Mouse (Mus musculus) spleen, postnatal 10 days (tissue): ENCODE measurements around the gene Igsf21.

ENCODE experiments used
- DNase-seq, 2 experiments: peaks; one replicate each; pipeline ENCODE4 v3.0.0; 2021 to 2022; ENCODE audit warnings: low spot score in 2 of 2

The Igsf21 gene

GRCm38 (mm10) chr4:140143884-140144525, 102.6 kb downstream of the Igsf21 start:
- DNase-seq: no peak

DNA sequence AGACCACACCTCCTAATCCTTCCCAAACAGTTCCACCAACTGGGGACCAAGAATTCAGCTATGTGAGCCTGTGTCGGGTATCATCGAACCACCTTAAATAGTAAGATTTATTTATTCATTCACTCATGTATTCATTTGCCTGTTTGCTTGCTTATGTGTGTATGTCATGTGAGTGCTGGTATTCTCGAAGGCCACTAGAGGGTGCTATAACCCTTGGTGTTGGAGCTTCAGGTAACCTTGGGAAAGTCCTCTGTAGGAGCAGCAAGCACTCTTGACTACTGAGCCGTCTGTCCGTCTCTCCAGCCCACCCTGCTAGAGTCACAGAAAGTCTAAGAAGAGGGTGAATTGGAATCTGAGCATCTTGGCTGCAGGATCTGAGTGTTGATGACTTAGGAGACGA, 103.4 kb downstream of the Igsf21 start:
- DNase-seq: no peak

DNA sequence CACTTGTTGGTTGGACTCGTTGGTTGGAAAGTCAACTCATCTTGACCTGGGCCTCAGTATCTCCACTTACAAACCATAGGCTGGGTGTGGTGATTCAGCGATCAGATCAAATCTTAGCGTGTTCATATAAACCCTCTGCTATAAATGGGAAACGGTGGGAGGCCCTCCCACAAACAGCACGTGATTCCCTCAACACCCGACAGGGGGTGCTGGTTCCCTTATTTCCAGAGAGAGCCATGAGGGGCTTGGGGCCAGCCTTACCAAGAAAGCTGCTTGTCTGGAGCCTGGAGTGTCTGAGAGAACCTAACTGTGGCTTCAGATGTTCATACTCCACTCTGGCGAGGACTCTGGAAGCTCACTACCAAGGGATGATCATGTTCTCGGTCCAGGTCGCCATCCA, 106.1 kb downstream of the Igsf21 start:
- DNase-seq: no peak

DNA sequence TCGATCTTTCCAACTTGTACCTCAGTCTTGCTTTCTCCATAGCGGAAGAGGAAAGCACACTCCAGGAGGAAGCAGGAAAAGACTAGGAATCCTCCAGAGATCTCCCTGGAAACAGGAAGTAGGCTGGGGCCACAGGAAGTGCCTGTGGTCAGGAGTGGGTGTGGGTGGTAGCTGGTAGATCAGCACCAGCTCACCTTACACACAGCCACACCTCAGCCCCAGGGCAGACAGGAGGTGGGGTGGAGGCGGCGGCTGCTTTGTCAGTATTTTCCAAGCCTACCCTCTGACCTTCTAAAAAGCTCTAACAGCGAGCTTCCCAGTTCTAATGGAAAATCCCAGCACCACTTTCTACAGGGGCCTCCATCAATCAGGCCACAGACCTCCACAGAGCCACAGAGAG, 107.7 kb downstream of the Igsf21 start:
- DNase-seq: no peak

DNA sequence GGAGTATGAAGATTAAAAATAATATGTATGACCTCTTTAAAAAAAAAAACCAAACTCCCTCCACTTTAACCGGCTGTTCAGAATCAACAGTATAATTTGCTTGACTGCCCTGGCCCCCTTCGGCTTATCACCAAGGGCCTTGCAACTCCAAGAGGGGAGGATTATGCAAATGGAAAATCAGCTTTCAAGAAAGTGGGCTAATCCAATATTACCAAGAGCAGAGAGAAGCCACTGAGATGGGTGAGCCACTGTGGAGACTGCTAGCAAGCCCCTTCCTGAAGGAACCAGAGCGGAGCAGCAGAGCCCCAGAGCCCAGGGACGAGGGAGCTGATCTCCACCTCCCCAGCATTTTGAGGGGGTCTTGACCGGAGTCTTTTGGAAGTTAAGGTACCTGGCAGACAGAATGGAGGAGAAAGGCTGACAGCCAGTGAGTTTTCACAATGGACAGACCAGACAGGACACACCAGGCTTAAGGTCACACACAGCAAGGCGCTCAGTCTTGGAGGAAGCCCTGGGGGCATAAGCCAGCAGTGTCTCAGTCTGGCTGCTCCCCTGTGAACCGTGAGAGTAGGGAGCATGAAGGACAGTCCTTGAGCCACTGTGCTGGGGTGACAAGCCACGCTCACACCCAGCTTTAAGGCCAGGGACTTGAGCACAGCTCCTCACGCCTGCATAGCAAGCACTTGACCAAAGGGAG, 114.8 kb downstream of the Igsf21 start:
- DNase-seq: no peak

- no peak for DNase-seq
Measured at GRCm38 (mm10) chr4:140131201-140131600, 115.4 kb downstream of the Igsf21 start.

DNA sequence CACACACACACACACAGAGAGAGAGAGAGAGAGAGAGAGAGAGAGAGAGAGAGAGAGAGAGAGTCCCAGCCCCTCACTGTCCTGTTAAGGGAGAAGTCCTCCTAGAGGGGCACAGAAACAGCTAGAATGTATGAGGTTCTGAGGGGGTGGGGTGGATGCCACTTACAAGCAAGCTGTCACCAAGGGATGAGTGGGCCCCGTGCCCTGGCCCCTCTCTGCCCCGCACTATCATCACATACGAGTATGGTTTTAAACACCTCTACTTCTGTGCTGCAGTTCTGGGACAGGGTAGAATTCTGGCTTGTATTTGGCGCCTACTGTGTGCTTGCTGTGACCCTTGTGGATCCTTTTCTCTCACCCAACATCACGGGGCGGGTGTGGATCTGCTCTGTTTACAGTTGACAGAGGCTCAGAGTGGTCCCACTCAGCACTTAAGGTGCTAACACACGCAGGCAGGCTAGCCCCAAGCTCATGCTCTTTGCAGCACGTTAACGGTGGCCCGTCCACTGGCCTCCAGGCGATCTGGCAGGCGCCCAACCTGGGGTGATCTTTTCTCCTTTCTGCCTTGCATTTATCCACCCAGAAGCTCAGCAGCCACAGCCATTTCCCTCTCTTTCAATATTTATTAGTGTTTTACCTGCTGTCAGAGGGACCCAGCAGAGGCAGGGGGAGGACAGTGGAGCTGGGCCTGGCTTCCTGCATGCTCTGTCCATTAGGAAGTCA, 116.9 kb downstream of the Igsf21 start:
- no peak for DNase-seq

DNA sequence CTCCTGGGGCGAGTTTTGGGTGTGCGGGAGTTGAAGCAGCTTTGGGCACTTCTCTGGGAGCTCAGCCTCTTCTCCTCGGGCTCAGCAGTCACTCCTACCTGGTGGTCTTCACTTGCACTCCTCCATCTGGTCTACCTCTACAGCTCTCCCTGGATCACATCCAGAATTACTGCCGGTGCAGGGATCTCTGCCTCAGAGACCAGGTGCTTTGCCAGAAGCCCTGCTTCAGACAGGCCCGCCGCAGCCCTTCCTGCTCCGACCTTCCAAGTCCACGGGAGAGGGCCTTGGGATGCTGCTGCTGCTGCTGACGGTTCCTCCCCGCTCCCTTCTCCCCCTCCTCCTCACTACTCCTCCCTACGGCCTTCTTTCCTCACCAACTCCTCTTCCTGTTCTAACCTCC, 118.5 kb downstream of the Igsf21 start:
- DNase-seq: no peak

- no peak for DNase-seq
Measured at GRCm38 (mm10) chr4:140125806-140126205, 120.8 kb downstream of the Igsf21 start.

- no peak for DNase-seq
Measured at GRCm38 (mm10) chr4:140122534-140122933, 124.0 kb downstream of the Igsf21 start.

DNA sequence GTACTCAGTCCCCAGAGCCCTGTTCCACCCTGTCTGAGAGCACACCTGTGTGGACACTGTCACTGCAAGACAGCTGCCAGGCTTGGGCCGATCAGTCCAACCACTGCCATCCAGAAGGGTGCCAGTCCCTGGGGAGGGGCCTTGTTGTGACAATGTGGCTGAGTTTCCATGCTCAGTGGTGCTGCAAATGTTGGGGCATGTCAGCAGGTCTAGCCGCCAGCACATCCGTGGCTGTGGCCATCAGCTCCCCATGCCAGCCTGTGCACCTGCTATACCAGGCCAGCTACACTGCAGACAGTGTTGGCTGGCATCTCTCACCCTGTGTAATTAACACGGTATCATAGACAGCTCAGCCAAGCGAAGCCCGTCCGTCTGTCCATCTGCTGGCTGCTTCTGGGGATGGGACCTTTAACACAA, 129.3 kb downstream of the Igsf21 start:
- DNase-seq: no peak

- DNase-seq: no peak
Measured at GRCm38 (mm10) chr4:140115756-140116155, 130.8 kb downstream of the Igsf21 start.

- DNase-seq: no peak
Measured at GRCm38 (mm10) chr4:140115053-140115452, 131.5 kb downstream of the Igsf21 start.

DNA sequence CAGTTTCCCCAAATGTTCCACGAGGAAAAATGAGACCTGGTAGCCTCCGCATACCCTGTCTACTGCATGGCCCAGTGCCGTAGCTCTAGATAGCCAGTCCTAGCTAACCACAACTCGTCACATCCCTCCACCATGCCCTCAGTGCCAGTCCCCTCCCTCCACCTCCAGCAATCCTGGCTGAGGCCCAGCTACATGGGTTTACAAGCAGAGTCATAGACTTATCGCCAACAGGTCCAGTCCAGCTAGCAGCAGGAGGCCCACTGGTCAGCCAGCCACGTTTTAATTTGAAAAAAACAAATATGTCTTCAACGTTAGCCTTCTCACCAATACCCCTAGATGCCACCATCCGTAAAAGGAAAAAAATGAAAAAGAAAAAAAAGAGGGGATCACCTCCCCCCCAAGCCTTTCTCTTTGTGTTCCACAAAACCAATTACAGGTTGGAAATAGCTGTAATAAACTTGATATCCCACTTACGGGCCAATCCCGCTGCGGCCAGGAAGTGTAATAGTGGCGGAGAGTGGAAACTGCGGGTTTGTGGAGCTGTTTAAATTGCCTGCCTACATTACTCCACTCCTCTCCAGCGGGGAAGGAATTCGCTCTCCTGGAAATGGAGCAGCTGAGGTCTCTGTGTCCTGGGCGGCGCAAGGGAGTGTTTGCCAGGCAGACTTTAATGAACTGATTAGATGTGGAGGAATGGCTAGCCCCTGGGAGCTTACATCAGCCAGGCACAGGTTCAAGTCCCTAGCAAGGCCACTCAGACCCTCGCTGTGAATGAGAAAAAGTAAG, 132.7 kb downstream of the Igsf21 start:
- no peak for DNase-seq

- DNase-seq: no peak
Measured at GRCm38 (mm10) chr4:140109626-140109948, 137.0 kb downstream of the Igsf21 start.

DNA sequence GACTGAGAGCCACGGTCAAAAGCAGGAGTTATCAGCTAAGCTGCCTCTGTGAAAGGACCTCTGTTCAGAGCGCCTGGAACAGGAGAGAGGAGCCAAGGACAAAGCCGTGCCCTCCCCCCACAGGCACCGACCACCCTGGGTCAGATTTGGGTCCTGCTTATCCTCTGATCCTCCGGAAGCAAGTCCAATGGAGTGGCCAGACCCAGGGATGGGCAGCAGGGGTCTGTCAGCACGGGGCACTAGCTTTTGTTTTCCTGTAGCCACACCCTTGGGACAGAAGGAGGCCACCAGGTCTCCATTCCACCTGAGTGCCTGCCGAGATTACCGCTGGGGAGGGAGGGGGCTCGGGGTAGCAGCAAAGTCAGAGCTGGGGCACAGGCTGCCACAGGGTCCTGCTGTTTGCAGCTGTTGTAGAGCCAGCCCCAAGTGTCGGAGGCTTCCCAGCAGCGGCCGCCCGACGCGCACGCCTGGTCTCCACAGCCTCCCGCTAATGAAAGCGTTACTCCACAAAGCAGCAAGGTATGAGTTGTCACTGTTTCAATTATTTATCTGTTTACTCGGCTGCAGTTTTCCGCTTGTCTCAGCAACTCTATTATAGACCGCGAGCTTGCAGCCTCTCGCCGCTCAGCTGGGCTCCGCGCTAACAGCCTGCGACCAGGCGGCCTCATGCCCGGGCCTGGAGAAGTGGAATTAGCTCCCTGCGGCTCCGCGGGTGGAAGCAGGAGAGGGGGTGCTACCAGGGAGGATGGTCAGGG, 137.5 kb downstream of the Igsf21 start:
- no peak for DNase-seq

- no peak for DNase-seq
Measured at GRCm38 (mm10) chr4:140107161-140107560, 139.4 kb downstream of the Igsf21 start.

- DNase-seq: no peak
Measured at GRCm38 (mm10) chr4:140104795-140105194, 141.8 kb downstream of the Igsf21 start.

- DNase-seq: no peak
Measured at GRCm38 (mm10) chr4:140103341-140104027, 143.1 kb downstream of the Igsf21 start.

- no peak for DNase-seq
Measured at GRCm38 (mm10) chr4:140102581-140103200, 143.9 kb downstream of the Igsf21 start.
